Mouse (Mus musculus): ENCODE results near the gene Tmcc1.

Tmcc1 gene

GRCm38 (mm10) chr6:116015902-116016301 is 177.4 kb downstream of the Tmcc1 start:
- no peak for DNase-seq (ENCODE audit: low read depth, low spot score)

- DNase-seq (ENCODE audit: low read depth, low spot score): no peak
Observed at GRCm38 (mm10) chr6:116014111-116014510, 179.2 kb downstream of the Tmcc1 start.

- no peak for DNase-seq (ENCODE audit: low read depth, low spot score)
Observed at GRCm38 (mm10) chr6:116013687-116014086, 179.6 kb downstream of the Tmcc1 start.

GRCm38 (mm10) chr6:116010541-116010940 is 182.7 kb downstream of the Tmcc1 start:
- peak; percentile 65 for DNase-seq (ENCODE audit: low read depth, low spot score)

GRCm38 (mm10) chr6:116009426-116009825 is 183.9 kb downstream of the Tmcc1 start:
- no peak for DNase-seq (ENCODE audit: low read depth, low spot score)

GRCm38 (mm10) chr6:116007561-116008173 is 185.6 kb downstream of the Tmcc1 start:
- DNase-seq (ENCODE audit: low read depth, low spot score): peak; percentile 63

GRCm38 (mm10) chr6:116006731-116007130 is 186.6 kb downstream of the Tmcc1 start:
- DNase-seq (ENCODE audit: low read depth, low spot score): no peak

GRCm38 (mm10) chr6:116005959-116006288 is 187.4 kb downstream of the Tmcc1 start:
- no peak for DNase-seq (ENCODE audit: low read depth, low spot score)

- no peak for DNase-seq (ENCODE audit: low read depth, low spot score)
Observed at GRCm38 (mm10) chr6:116005275-116005958, 187.9 kb downstream of the Tmcc1 start.

- no peak for DNase-seq (ENCODE audit: low read depth, low spot score)
Observed at GRCm38 (mm10) chr6:116004716-116005115, 188.6 kb downstream of the Tmcc1 start.

GRCm38 (mm10) chr6:116004069-116004468 is 189.2 kb downstream of the Tmcc1 start:
- no peak for DNase-seq (ENCODE audit: low read depth, low spot score)

GRCm38 (mm10) chr6:116003516-116003915 is 189.8 kb downstream of the Tmcc1 start:
- DNase-seq (ENCODE audit: low read depth, low spot score): no peak

- DNase-seq (ENCODE audit: low read depth, low spot score): no peak
Observed at GRCm38 (mm10) chr6:116002311-116003104, 190.8 kb downstream of the Tmcc1 start.

- DNase-seq (ENCODE audit: low read depth, low spot score): no peak
Observed at GRCm38 (mm10) chr6:116000851-116001250, 192.4 kb downstream of the Tmcc1 start.

- DNase-seq (ENCODE audit: low read depth, low spot score): no peak
Observed at GRCm38 (mm10) chr6:115999227-115999626, 194.1 kb downstream of the Tmcc1 start.

- no peak for DNase-seq (ENCODE audit: low read depth, low spot score)
Observed at GRCm38 (mm10) chr6:115998758-115999157, 194.5 kb downstream of the Tmcc1 start.

- no peak for DNase-seq (ENCODE audit: low read depth, low spot score)
Observed at GRCm38 (mm10) chr6:115997726-115998311, 195.5 kb downstream of the Tmcc1 start.

GRCm38 (mm10) chr6:115996171-115996851 is 197.0 kb downstream of the Tmcc1 start:
- DNase-seq (ENCODE audit: low read depth, low spot score): no peak

GRCm38 (mm10) chr6:115995531-115995941 is 197.8 kb downstream of the Tmcc1 start:
- DNase-seq (ENCODE audit: low read depth, low spot score): no peak

- DNase-seq (ENCODE audit: low read depth, low spot score): peak; percentile 87
Observed at GRCm38 (mm10) chr6:115994877-115995520, 198.3 kb downstream of the Tmcc1 start, which contains the start of gene Plxnd1. Gene Plxnd1 (minus strand): TSS chr6:115995005.
